Mouse (Mus musculus) heart, adult 2 months (tissue): ENCODE results near the gene Zdhhc9. TPM values are rescaled to one million over a fixed set of nuclear protein-coding genes. Genes with fewer than 3 reads are reported as not detected.

Experiments
- DNase-seq, 2 experiments: peaks; one replicate each; pipeline ENCODE4 v3.0.0; 2021
- H3K27ac ChIP-seq: fragments of 200-600 bp; 2 replicates; pipeline ENCODE4 v1.8.1; 2022
- H3K27me3 ChIP-seq: fragments of 200-500 bp; 2 replicates; pipeline ENCODE4 v1.6.1; 2012; ENCODE audit warnings: mild to moderate bottlenecking, low read length, inconsistent platforms, mixed read lengths; ENCODE audit not compliant: control insufficient read depth, insufficient read depth
- H3K36me3 ChIP-seq: fragments of 200-500 bp; 2 replicates; pipeline ENCODE4 v1.6.1; 2012; ENCODE audit warnings: low read length, inconsistent platforms; ENCODE audit not compliant: control insufficient read depth, insufficient read depth
- H3K4me1 ChIP-seq: fragments of 200-500 bp; 2 replicates; pipeline ENCODE4 v1.6.1; 2011; ENCODE audit warnings: low read length; ENCODE audit not compliant: control insufficient read depth, insufficient read depth
- H3K4me3 ChIP-seq: fragments of 200-600 bp; 2 replicates; pipeline ENCODE4 v1.8.1; 2022
- H3K79me2 ChIP-seq: fragments of 200-500 bp; replicated peaks from 2 replicates; pipeline ENCODE4 v1.6.1; 2012; ENCODE audit warnings: mild to moderate bottlenecking, inconsistent platforms, low read length, moderate library complexity, mixed read lengths; ENCODE audit not compliant: control insufficient read depth, insufficient read depth
- H3K9ac ChIP-seq: fragments of 200-500 bp; 2 replicates; pipeline ENCODE4 v1.6.1; 2012; ENCODE audit warnings: low read depth, mild to moderate bottlenecking, control low read depth, inconsistent platforms, low read length, mixed read lengths
- CTCF ChIP-seq: fragments of 200-600 bp; IDR thresholded peaks from 2 replicates; pipeline ENCODE4 v1.8.1; 2022; ENCODE audit warnings: antibody characterized with exemption, mild to moderate bottlenecking, moderate library complexity
- EP300 ChIP-seq: fragments of 200-500 bp; IDR thresholded peaks from 2 replicates; pipeline ENCODE4 v1.6.1; 2011; ENCODE audit warnings: low read depth, low read length, control low read depth; ENCODE audit not compliant: insufficient read depth
- POLR2A ChIP-seq: fragments of 200-500 bp; IDR thresholded peaks from 2 replicates; pipeline ENCODE4 v1.6.1; 2011; ENCODE audit warnings: mild to moderate bottlenecking, low read depth, low read length, control low read depth; ENCODE audit not compliant: insufficient read depth
- WGBS: fragments of 180-500 bp; shearing (Covaris S2); methylation state at CpG from one replicate; pipeline ENCODE4 v1.1.7; 2018; 5-methylcytosine and 5-hydroxymethylcytosine counted together
- intact Hi-C: fragments of 180-260 bp; cut with DNase I; formaldehyde crosslinking; loops from one replicate; pipeline ENCODE4 v1.15.1; 2025
- polyA plus RNA-seq: library from polyadenylated mRNA; depleted of rRNA; stranded (reverse); fragments of >200 nt; gene quantifications from 2 replicates; pipeline ENCODE4 v1.2.3, GENCODE M21; 2012
- total RNA-seq, 2 experiments: library from RNA; stranded (reverse); gene quantifications; 2 replicates each; pipeline ENCODE4 v1.2.3; 2021

Gene Zdhhc9
- total and polyA plus RNA-seq, 3 experiments = 25.6 to 32.5 (median 31.2) TPM

- H3K27ac ChIP-seq = no peak overlapping the region
- WGBS = 49% methylated on average over 3 of the region's 3 CpGs
Measured at GRCm38 (mm10) chrX:48140286-48140877, 68.3 kb downstream of the Zdhhc9 start.

GRCm38 (mm10) chrX:48139368-48140285 lies 69.1 kb downstream of the Zdhhc9 start:
- Histone ChIP-seq H3K79me2 (no peaks in the 10 kb centered on the region), H3K4me1 (no peaks in the 10 kb centered on the region), H3K36me3 (no peaks in the 10 kb centered on the region), H3K9ac (no peak overlapping the region), H3K4me3 (no peak overlapping the region), H3K27ac (no peak overlapping the region), H3K27me3 (no peaks in the 10 kb centered on the region)
- DNase-seq = no peak
- 52% methylated on average over 14 of the region's 14 CpGs for WGBS
- intact Hi-C loops = no loop called here
- TF ChIP-seq EP300 (no peak), CTCF (no peak), POLR2A (no peak)

More at GRCm38 (mm10) chrX:48140286-48140877, 68.3 kb downstream of the Zdhhc9 start:
- peak in 1 of 2 experiments; percentile 38 for DNase-seq
- TF ChIP-seq POLR2A (no peak), EP300 (no peak), CTCF (no peak)
- Histone ChIP-seq H3K27me3 (no peaks in the 10 kb centered on the region), H3K9ac (no peak overlapping the region), H3K79me2 (no peaks in the 10 kb centered on the region), H3K4me3 (no peak overlapping the region), H3K4me1 (no peaks in the 10 kb centered on the region), H3K36me3 (no peaks in the 10 kb centered on the region)
- intact Hi-C loops = no loop called here

- Histone ChIP-seq H3K27me3 (no peaks in the 10 kb centered on the region), H3K27ac (no peak overlapping the region), H3K9ac (no peak overlapping the region), H3K36me3 (no peaks in the 10 kb centered on the region), H3K4me3 (no peak overlapping the region), H3K4me1 (no peaks in the 10 kb centered on the region), H3K79me2 (no peaks in the 10 kb centered on the region)
- no peak for TF ChIP-seq POLR2A
- TF ChIP-seq CTCF = no peak
- TF ChIP-seq EP300 = no peak
- intact Hi-C loops = no loop called here
- WGBS = 52% methylated on average over 7 of the region's 7 CpGs
- no peak for DNase-seq
Measured at GRCm38 (mm10) chrX:48138539-48139275, 70.0 kb downstream of the Zdhhc9 start.

- Histone ChIP-seq H3K27ac (no peak overlapping the region), H3K4me3 (no peak overlapping the region), H3K36me3 (no peaks in the 10 kb centered on the region), H3K4me1 (no peaks in the 10 kb centered on the region), H3K9ac (no peak overlapping the region), H3K79me2 (no peaks in the 10 kb centered on the region), H3K27me3 (no peaks in the 10 kb centered on the region)
- intact Hi-C loops = no loop called here
- WGBS = 78% methylated on average over 6 of the region's 6 CpGs
- TF ChIP-seq CTCF = no peak
- no peak for DNase-seq
Measured at GRCm38 (mm10) chrX:48138011-48138410, 70.7 kb downstream of the Zdhhc9 start.

- Histone ChIP-seq H3K9ac (no peak overlapping the region), H3K36me3 (no peaks in the 10 kb centered on the region), H3K27me3 (no peaks in the 10 kb centered on the region), H3K4me3 (no peak overlapping the region), H3K79me2 (no peaks in the 10 kb centered on the region), H3K4me1 (no peaks in the 10 kb centered on the region), H3K27ac (no peak overlapping the region)
- WGBS = 85% methylated on average over 4 of the region's 4 CpGs
- TF ChIP-seq CTCF = no peak
- no peak for TF ChIP-seq POLR2A
- TF ChIP-seq EP300 = no peak
- no peak for DNase-seq
- intact Hi-C loops = no loop called here
Measured at GRCm38 (mm10) chrX:48136935-48137334, 71.7 kb downstream of the Zdhhc9 start.

- WGBS = 62% methylated on average over 1 of the region's 1 CpGs
- intact Hi-C loops = no loop called here
- Histone ChIP-seq H3K27ac (no peak overlapping the region), H3K79me2 (no peaks in the 10 kb centered on the region), H3K9ac (no peak overlapping the region), H3K36me3 (no peaks in the 10 kb centered on the region), H3K27me3 (no peaks in the 10 kb centered on the region), H3K4me1 (0 out of 2 replicates have a peak, but pooled peaks cover 1% of the 10 kb centered on the region), H3K4me3 (no peak overlapping the region)
- no peak for TF ChIP-seq POLR2A
- no peak for TF ChIP-seq EP300
- no peak for TF ChIP-seq CTCF
- DNase-seq = no peak
Measured at GRCm38 (mm10) chrX:48129167-48129566, 79.5 kb downstream of the Zdhhc9 start.
